ENCODE assay signal across 7 mouse cellular contexts in genomic region chr6:5093516-5093915, GRCm38 (mm10).
DNase-seq lines count a peak whose midpoint lies in the region; ATAC-seq and TF ChIP-seq lines count a peak whose summit lies in the region.

No protein-coding gene starts in this region.

- TF ChIP-seq CTCF in lung, embryonic 14.5 days (IDR thresholded peaks at IDR 0.05; ENCODE audit: low read depth), result no peak
- no peak for TF ChIP-seq CTCF in thymus, adult 2 months (IDR thresholded peaks at IDR 0.05; ENCODE audit: borderline replicate concordance, control insufficient read depth, extremely low read depth, insufficient read depth, low read length, poor library complexity)

- DNase-seq in right cerebral cortex, postnatal 4 days, result peak; percentile 11
- no peak for DNase-seq in right cerebral cortex, adult 2 months (ENCODE audit: low spot score in 2 of 2)
- peak; percentile 54 for DNase-seq in gastrocnemius, postnatal 14 days
- DNase-seq in kidney, adult 8-10 months, result peak; percentile 39 to 63
- DNase-seq in lung, embryonic 14.5 days, result peak; percentile 81
- no peak for DNase-seq in thymus, adult 2 months

- no peak overlapping the region for H3K9ac ChIP-seq in lung, embryonic 14.5 days

- ATAC-seq in lung, embryonic 14.5 days (ENCODE audit: insufficient read depth), result peak; percentile 82
- ATAC-seq in megakaryocyte-erythroid progenitor cell, adult 5-6 weeks (replicated peaks; ENCODE audit: low FRiP score, low TSS enrichment, poor library complexity, severe bottlenecking), result no peak

- H3K27ac ChIP-seq in lung, embryonic 14.5 days (ENCODE audit: low read depth), result no peak overlapping the region
- no peak overlapping the region for H3K27ac ChIP-seq in thymus, adult 2 months (ENCODE audit: control insufficient read depth, insufficient read depth, low read length)

- no peaks in the 10 kb centered on the region for H3K9me3 ChIP-seq in lung, embryonic 14.5 days (ENCODE audit: low read depth, low read length)

- no peak for TF ChIP-seq POLR2A in thymus, adult 2 months (IDR thresholded peaks at IDR 0.05; ENCODE audit: control insufficient read depth, extremely low read depth, insufficient read depth, low read length, poor library complexity)

- no peak overlapping the region for H3K4me2 ChIP-seq in lung, embryonic 14.5 days

- intact Hi-C loops in gastrocnemius, postnatal 14 days (cut with DNase I; ENCODE audit: low total_unique reads), result no loop called here

- H3K4me3 ChIP-seq in lung, embryonic 14.5 days (ENCODE audit: low read depth, low read length), result no peak overlapping the region
- no peak overlapping the region for H3K4me3 ChIP-seq in thymus, adult 2 months (ENCODE audit: control insufficient read depth, insufficient read depth, low read length)

- H3K36me3 ChIP-seq in lung, embryonic 14.5 days (ENCODE audit: insufficient read depth), result no peaks in the 10 kb centered on the region
- H3K36me3 ChIP-seq in thymus, adult 2 months (ENCODE audit: control insufficient read depth, insufficient read depth, low read length), result no peaks in the 10 kb centered on the region

- H3K4me1 ChIP-seq in lung, embryonic 14.5 days (ENCODE audit: insufficient read depth), result no peaks in the 10 kb centered on the region
- peaks cover 2% of the 10 kb centered on the region for H3K4me1 ChIP-seq in thymus, adult 2 months (replicated peaks; ENCODE audit: control insufficient read depth, insufficient read depth, low read length)

- WGBS in lung, embryonic 14.5 days, result 27% methylated on average over 4 of the region's 4 CpGs
- 6% methylated on average over 4 of the region's 4 CpGs for WGBS in thymus, adult 2 months

- no peaks in the 10 kb centered on the region for H3K27me3 ChIP-seq in lung, embryonic 14.5 days (ENCODE audit: insufficient read depth, low read length)
- H3K27me3 ChIP-seq in thymus, adult 2 months (ENCODE audit: control insufficient read depth, insufficient read depth, low read length), result no peaks in the 10 kb centered on the region

Comparison
In these comparisons a context has a peak if more than half of its experiments do, and no peak if none do; other contexts are left out.
1. DNase-seq: peak in right cerebral cortex, postnatal 4 days (single experiment), gastrocnemius, postnatal 14 days (single experiment), kidney, adult 8-10 months (2 of 2) and lung, embryonic 14.5 days (single experiment); none in right cerebral cortex, adult 2 months (0 of 2) and thymus, adult 2 months (single experiment).